Mouse (Mus musculus) ES-CJ7 (cell line): Measurements from ENCODE around the gene Man2b1.
"Not testable (repeated sequence)": the region's sequence is repeated elsewhere in the genome, so short reads cannot be mapped to it uniquely, and the experiment has no call there.

Experiments used
- DNase-seq: peaks from one replicate; pipeline ENCODE4 v3.0.0; 2011; ENCODE audit warnings: low read depth, low spot score

Gene Man2b1

GRCm38 (mm10) chr8:85073041-85073612 lies 9.9 kb upstream of the Man2b1 start:
- peak; percentile 27 for DNase-seq

GRCm38 (mm10) chr8:85074167-85074566 lies 8.9 kb upstream of the Man2b1 start:
- peak; percentile 14 for DNase-seq

DNA sequence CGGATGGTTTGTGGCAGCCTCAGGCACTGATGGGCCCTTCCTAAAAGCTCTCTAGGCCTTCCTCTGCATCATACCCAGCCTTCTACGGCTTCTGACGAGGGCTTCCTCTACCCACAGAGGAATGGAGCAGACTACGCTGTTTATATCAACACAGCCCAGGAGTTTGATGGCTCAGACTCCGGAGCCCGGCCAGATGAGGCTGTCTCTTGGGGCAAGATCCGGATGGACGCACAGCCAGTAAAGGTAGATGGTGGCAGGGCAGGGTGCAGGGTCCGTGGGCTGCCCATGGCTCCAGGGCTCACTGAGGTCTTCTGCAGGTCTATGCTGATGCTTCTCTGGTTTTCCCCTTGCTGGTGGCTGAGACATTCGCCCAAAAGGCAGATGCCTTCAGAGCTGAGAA lies 8.5 kb upstream of the Man2b1 start:
- DNase-seq: no peak

DNA sequence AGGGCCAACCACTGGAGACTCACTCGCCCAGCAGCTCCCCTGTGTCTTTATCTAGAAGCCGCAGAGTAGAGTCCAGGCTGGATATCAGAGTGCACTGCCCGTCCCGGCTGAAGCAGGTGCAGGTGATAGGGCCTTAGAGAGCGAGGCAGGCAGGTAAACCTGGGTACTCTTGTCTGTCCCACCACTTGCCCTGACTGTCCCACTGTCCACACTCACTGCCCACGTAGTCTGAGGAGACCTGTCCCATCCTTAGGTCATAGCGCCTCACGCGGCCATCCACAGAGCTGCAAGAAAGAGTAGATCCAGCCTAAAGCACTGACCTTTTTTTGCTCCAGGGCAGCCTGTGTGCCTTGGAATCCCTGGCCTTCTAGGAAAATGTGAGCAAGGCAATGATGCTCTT lies 7.1 kb upstream of the Man2b1 start:
- peak; percentile 74 for DNase-seq

DNA sequence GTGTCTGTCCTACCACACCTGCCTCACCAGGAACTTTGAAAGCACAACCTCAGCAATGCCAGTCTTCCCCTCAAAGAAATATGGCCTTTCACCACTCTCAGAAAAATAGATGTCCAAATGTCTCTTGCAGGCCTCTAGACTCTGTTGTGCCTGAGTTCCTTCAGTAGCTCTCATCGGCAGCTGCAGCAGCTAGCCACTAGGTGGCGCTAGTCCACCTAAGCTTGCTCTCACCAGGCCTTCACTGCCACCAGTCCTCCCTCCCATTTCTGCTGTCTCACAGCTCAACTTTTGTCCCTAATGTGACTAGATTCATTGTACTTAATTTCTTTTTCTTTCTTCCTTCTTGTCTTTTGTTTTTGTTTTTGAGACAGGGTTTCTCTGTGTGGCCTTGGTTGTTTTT lies 6.1 kb upstream of the Man2b1 start:
- peak; percentile 89 for DNase-seq

- DNase-seq: no peak
Measured at GRCm38 (mm10) chr8:85080214-85080531, 2.9 kb upstream of the Man2b1 start.

GRCm38 (mm10) chr8:85080532-85081215 lies 2.4 kb upstream of the Man2b1 start, which contains the start of gene Wdr83os:
Wdr83os (plus strand) TSS chr8:85080740.
- DNase-seq: peak; percentile 87

GRCm38 (mm10) chr8:85081216-85081555 lies 1.9 kb upstream of the Man2b1 start, which contains the start of gene Wdr83:
Wdr83 (minus strand) TSS chr8:85081306.
- DNase-seq: peak; percentile 96

GRCm38 (mm10) chr8:85082169-85082568 lies 901 bp upstream of the Man2b1 start:
- not testable (repeated sequence) for DNase-seq

GRCm38 (mm10) chr8:85084633-85085032 lies 1.6 kb downstream of the Man2b1 start:
- DNase-seq: no peak

DNA sequence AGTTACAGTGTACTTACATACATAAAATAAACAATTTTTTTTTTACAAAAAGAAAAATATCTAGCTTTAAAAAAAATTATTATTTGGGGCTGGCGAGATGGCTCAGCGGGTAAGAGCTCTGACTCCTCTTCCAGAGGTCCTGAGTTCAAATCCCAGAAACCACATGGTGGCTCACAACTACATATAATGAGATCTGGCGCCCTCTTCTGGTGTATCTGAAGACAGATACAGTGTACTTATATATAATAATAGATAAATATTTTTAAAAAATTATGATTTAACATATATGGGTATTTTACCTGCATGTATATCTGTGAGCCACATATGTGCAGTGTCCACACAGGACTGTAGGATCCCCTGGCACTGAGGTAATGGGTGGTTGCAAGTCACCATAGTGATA lies 3.2 kb downstream of the Man2b1 start:
- DNase-seq: no peak

DNA sequence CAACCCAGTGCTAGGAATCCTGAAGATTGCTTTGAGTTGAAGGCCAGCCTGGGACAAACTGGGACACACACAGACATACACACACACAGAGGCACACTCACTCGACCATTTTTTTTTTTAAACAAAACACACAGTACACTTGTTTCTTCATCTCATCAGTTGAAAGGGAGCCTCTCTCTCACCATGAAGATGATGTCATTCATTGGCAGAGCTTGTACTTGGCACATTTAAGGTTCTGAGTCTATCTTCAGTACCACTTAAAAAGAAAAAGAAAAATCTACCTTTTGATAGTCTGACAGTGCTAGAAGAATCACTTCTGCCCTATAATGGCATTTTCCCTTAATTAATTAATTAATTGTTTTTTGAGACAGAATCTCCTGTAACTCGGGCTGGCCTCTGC lies 5.7 kb downstream of the Man2b1 start:
- no peak for DNase-seq

- no peak for DNase-seq
Measured at GRCm38 (mm10) chr8:85090856-85091255, 7.8 kb downstream of the Man2b1 start.

GRCm38 (mm10) chr8:85091526-85092090 lies 8.5 kb downstream of the Man2b1 start:
- peak; percentile 83 for DNase-seq

GRCm38 (mm10) chr8:85095051-85095450 lies 12.0 kb downstream of the Man2b1 start:
- no peak for DNase-seq

DNA sequence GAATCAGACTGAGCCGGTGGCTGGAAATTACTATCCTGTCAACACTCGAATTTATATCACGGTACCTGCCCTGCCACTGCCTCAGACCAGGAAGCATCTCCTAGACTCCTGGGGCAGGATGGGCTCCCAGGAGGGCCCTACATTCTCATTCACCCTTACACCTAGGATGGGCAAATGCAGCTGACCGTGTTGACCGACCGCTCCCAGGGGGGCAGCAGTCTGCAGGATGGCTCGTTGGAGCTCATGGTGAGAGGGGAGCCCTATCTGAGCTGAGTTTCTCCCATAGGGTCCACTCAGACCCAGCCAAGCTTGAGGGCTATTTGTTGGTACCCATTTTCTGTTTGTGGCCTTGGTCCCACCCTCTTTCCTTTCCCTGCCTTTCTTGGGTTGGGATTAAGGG lies 12.5 kb downstream of the Man2b1 start:
- DNase-seq: no peak

GRCm38 (mm10) chr8:85096196-85096595 lies 13.1 kb downstream of the Man2b1 start:
- DNase-seq: no peak

DNA sequence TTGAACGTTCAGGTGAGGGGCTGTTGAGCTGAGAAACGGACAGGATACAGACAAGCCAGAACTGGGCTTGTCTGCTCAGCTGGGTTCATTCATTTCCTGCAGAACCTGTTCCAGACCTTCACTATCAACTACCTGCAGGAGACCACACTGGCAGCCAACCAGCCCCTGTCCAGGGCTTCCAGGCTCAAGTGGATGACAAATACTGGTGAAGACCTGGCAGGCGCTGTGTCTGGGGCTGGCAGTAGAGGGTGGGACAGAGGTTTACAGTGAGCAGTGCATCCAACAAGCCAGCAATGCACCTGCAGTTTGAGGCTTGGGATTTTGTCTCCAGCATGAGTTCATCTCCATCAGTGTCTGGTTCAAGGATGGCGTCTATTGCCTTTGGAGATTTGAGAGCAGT lies 13.8 kb downstream of the Man2b1 start:
- DNase-seq: no peak

DNA sequence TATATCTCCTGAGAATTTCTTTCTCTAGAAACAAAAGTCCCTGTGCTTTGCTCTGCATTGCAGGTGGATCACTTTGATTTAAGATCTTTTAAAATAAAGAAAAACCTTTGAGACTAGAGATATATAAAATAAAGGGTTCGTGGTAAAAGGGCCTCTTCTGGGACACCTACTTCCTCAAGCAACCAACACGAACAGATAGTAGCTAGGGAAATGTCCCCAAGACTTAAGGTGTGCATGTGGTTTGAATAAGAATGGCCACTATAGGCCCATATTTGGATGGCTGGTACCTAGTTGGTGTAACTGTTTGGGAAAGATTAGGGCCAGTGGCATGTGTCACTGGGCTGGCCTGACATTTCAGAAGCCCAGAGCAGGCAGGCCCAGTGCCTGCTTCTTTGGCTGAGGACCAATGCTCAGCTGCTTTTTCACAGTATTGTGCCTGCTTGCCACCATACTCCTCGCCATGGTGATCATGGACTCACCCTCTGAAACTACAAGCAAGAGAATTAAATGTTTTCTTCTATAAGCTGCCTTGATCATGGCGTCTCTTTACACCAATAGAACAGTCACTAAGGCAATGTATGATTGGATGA lies 17.1 kb downstream of the Man2b1 start:
- no peak for DNase-seq

- no peak for DNase-seq
Measured at GRCm38 (mm10) chr8:85113241-85113640, 30.2 kb downstream of the Man2b1 start.

DNA sequence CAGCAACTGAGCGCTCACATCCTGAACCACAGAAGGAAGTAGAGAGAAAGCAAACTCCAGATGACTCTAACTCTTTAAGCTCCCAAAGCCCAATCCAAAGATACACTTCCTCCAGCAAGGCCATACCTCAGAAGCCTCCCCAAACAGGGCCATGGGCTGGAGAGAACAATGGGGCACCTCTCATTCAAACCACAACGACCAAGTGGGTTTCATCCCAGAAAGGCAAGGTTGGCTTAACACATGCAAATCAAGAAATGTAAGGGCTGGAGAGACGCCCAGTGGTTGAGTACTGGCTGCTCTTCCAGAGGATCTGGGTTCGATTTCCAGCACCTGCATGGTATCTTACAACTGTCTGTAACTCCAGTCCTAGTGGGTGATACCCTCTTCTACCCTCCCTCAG lies 32.4 kb downstream of the Man2b1 start:
- DNase-seq: peak; percentile 69

- DNase-seq: no peak
Measured at GRCm38 (mm10) chr8:85116984-85117383, 33.9 kb downstream of the Man2b1 start.
